Mouse (Mus musculus) kidney, embryonic 14.5 days (tissue): ENCODE measurements around the gene Dedd2. TPM values are rescaled to one million over a fixed set of nuclear protein-coding genes. Genes with fewer than 3 reads are reported as not detected.
"Not testable (repeated sequence)": the region's sequence is repeated elsewhere in the genome, so short reads cannot be mapped to it uniquely, and the experiment has no call there.

Experiments
- ATAC-seq: fragments of 200-750 bp; cut with Nextera tagmentation; 2 replicates; pipeline ENCODE4 v1.8.0; 2017; ENCODE audit warnings: moderate number of reproducible peaks, mild to moderate bottlenecking, moderate TSS enrichment, moderate library complexity; ENCODE audit not compliant: low FRiP score, low TSS enrichment
- H3K27ac ChIP-seq: fragments of 300-500 bp; sonication (generic); 2 replicates; pipeline ENCODE4 v1.5.1; 2014; ENCODE audit warnings: low read depth, mild to moderate bottlenecking, low read length, moderate library complexity, mixed read lengths
- H3K27me3 ChIP-seq: fragments of 300-500 bp; sonication (generic); 2 replicates; pipeline ENCODE4 v1.6.1; 2014; ENCODE audit warnings: mild to moderate bottlenecking, low read length; ENCODE audit not compliant: control insufficient read depth, insufficient read depth
- H3K36me3 ChIP-seq: fragments of 300-500 bp; sonication (generic); 2 replicates; pipeline ENCODE4 v1.6.1; 2014; ENCODE audit warnings: low read length, mixed read lengths; ENCODE audit not compliant: control insufficient read depth, insufficient read depth
- H3K4me1 ChIP-seq: fragments of 300-500 bp; sonication (generic); 2 replicates; pipeline ENCODE4 v1.6.1; 2014; ENCODE audit warnings: low read length, mixed read lengths; ENCODE audit not compliant: control insufficient read depth, insufficient read depth
- H3K4me2 ChIP-seq: fragments of 300-500 bp; sonication (generic); replicated peaks from 2 replicates; pipeline ENCODE4 v1.6.1; 2014; ENCODE audit warnings: low read depth, mild to moderate bottlenecking, low read length
- H3K4me3 ChIP-seq: fragments of 300-500 bp; sonication (generic); 2 replicates; pipeline ENCODE4 v1.5.1; 2014; ENCODE audit warnings: mild to moderate bottlenecking, low read length
- H3K9ac ChIP-seq: fragments of 300-500 bp; sonication (generic); 2 replicates; pipeline ENCODE4 v1.6.1; 2014; ENCODE audit warnings: low read depth, mild to moderate bottlenecking, low read length, moderate library complexity
- H3K9me3 ChIP-seq: fragments of 300-500 bp; sonication (generic); 2 replicates; pipeline ENCODE4 v1.6.1; 2016; ENCODE audit warnings: low read length; ENCODE audit not compliant: control insufficient read depth
- WGBS: fragments of 180-500 bp; shearing (Covaris S2); extraction: QIAGEN DNeasy Blood & Tissue Kit; methylation state at CpG from one replicate; pipeline ENCODE4 v1.1.7; 2014; 5-methylcytosine and 5-hydroxymethylcytosine counted together
- polyA plus RNA-seq: library from polyadenylated mRNA; unstranded; fragments of >200 nt; fragmentation: Nextera tagmentation; extraction: Ambion mirVana; gene quantifications from 2 replicates; pipeline ENCODE4 v1.2.1, GENCODE M21; 2014

The Dedd2 gene
- 8.7 and 10.8 TPM in 2 replicates for polyA plus RNA-seq

DNA sequence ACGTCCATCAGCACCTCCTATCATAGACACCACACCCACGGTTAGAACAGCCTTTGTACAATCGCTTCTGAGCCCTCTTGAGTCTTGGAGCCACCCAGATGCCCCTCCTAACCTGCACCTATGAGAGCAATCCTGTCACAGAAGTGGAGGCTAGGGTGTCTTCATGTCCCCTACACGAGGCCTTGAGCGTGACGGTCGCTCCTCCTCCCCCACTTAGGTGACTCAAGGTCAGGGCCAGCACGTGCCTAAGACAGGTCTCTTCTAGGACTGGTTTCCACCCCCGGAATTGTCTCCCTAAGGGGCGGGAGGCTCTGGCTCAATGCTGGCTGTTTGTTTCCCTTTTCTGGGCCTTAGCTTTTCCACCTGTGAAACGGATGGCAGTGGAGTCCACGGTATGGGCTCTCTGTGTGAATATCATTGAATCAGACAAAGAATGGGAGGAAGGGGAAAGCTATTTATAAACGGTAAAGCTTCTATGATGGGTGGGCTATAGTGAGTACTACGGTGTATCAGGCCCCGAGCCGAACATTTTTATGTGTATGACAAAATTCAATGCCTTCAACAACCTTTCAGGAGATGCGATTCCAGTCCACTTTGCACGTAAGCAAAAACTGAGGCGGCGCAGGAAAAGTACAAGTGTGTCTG, at the start of gene Dedd2:
Gene Dedd2 (minus strand): TSS at position 159 of the 645 bp plus-strand sequence.
- Histone ChIP-seq H3K4me2 (peak within 1 kb of the TSS; percentile 95), H3K4me3 (peak within 1 kb of the TSS; percentile 67), H3K9me3 (no peaks in the 10 kb centered on the region), H3K27ac (peak within 1 kb of the TSS; percentile 80), H3K27me3 (no peaks in the 10 kb centered on the region), H3K9ac (peak within 1 kb of the TSS; percentile 77), H3K36me3 (peaks cover 19% of the 10 kb centered on the region), H3K4me1 (peaks cover 26% of the 10 kb centered on the region)
- 6% methylated on average over 20 of the region's 20 CpGs for WGBS
- ATAC-seq: no peak

GRCm38 (mm10) chr7:25269545-25270271, 49.3 kb upstream of the Dedd2 start:
- H3K4me3 ChIP-seq: peak overlapping the region; percentile 82; the same call in 1 of the 2 replicates
- no peaks in the 10 kb centered on the region for H3K9me3 ChIP-seq
- peak overlapping the region; percentile 80 for H3K9ac ChIP-seq
- peak overlapping the region; percentile 48; the same call in 1 of the 2 replicates for H3K27ac ChIP-seq
- H3K4me2 ChIP-seq: peak overlapping the region; percentile 77
- H3K36me3 ChIP-seq: peaks cover 29% of the 10 kb centered on the region
- no peak for ATAC-seq
- WGBS: 75% methylated on average over 8 of the region's 8 CpGs
- no peaks in the 10 kb centered on the region for H3K27me3 ChIP-seq
- peaks cover 25% of the 10 kb centered on the region for H3K4me1 ChIP-seq

- H3K27ac ChIP-seq: peak overlapping the region; percentile 48; the same call in 1 of the 2 replicates
- peaks cover 29% of the 10 kb centered on the region for H3K36me3 ChIP-seq
- no peaks in the 10 kb centered on the region for H3K27me3 ChIP-seq
- no peak for ATAC-seq
- no peaks in the 10 kb centered on the region for H3K9me3 ChIP-seq
- 36% methylated on average over 4 of the region's 4 CpGs for WGBS
- H3K4me2 ChIP-seq: peak overlapping the region; percentile 77
- H3K4me3 ChIP-seq: peak overlapping the region; percentile 82
- H3K4me1 ChIP-seq: peaks cover 25% of the 10 kb centered on the region
- H3K9ac ChIP-seq: peak overlapping the region; percentile 80; the same call in 1 of the 2 replicates
Observed at GRCm38 (mm10) chr7:25269029-25269428, 48.6 kb upstream of the Dedd2 start.

DNA sequence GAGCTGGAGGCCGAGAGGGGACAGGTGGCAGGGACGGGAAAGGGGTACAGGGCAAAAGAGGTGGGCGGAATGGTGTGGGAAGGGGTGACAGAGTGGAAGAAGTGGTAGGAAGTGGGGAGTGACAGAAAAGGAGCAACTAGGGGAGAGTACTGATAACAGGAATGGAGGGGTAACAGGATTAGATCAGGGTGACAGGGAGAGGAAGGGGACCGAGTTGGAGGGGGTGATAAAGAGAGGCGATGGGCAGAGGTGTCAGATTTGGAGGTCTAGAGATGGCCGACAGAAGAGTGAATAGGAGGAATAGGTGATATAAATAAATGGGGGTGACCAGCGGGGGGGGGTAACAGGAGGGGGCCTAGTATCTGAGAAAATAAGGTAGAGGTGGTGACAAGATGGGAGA, 48.2 kb upstream of the Dedd2 start:
- Histone ChIP-seq H3K27me3 (no peaks in the 10 kb centered on the region), H3K9me3 (no peaks in the 10 kb centered on the region), H3K9ac (peak overlapping the region; percentile 80), H3K4me1 (peaks cover 25% of the 10 kb centered on the region), H3K4me3 (peak overlapping the region; percentile 82), H3K4me2 (peak overlapping the region; percentile 77), H3K27ac (peak overlapping the region; percentile 71; the same call in 1 of the 2 replicates), H3K36me3 (peaks cover 28% of the 10 kb centered on the region)
- 4% methylated on average over 7 of the region's 7 CpGs for WGBS
- no peak for ATAC-seq

DNA sequence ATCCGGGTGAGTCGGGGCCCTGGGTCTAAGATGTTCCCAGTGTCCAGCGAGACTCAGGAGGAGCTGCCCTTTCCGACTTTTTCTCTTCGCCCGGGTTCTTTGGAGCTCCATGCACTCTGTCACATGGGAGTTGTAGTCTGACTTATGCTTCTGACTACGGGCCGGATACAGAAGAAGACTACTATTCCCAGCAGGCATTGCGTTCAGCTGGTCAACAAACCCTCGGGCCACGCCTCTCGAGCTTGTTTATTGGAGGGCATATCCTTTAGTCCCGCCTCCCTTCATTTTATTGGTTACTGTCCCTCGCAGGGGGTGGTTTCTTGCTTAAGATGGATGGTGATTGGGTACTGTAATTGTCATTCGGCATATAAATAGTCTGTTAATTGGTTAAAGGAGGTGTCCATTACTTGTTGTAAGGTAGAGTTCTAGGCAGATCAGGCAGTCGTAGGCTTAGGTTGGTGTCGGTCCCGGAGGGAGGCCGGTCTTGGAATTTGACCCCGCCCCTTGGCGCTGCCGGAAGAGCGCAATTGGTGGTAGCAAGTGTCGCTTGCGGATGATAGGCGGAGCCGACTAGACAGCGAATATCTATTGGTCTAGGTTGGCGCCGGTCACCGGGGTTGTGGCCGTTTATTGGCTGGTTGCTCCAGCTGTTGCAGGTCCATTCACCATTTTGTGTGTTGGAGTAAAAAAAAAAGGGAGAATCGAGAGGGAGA, 47.5 kb upstream of the Dedd2 start:
- peaks cover 21% of the 10 kb centered on the region for H3K36me3 ChIP-seq
- peak; percentile 95 for ATAC-seq
- H3K4me2 ChIP-seq: peak overlapping the region; percentile 77
- peak overlapping the region; percentile 80 for H3K9ac ChIP-seq
- no peaks in the 10 kb centered on the region for H3K9me3 ChIP-seq
- H3K4me3 ChIP-seq: peak overlapping the region; percentile 82
- peak overlapping the region; percentile 84; the same call in 1 of the 2 replicates for H3K27ac ChIP-seq
- peaks cover 25% of the 10 kb centered on the region for H3K4me1 ChIP-seq
- no peaks in the 10 kb centered on the region for H3K27me3 ChIP-seq
- under 1% methylated on average over 33 of the region's 33 CpGs for WGBS

DNA sequence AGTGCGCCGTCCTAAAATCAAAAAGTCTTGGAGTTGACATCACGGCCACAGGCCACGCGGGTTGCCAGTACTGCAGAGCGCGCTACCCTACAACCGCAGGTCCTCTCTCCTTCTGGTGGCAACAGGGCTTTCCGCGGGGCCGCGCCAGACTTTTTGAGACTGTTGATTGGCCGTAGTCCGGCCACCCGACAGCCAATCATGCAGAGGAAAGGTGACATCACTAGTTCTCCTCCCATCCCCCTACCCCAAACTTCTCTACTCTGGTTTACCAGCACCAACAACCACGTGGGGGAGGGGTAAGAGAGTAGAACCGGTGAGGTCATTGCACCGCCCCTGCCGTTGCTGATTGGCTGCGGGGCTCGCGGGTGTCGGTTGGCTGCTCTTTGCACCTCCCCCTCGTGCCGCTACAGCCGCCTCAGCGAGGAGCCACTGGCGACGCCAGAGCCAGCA, 46.9 kb upstream of the Dedd2 start, which contains the start of gene Cic:
Gene Cic (plus strand): TSS at position 404 of the 450 bp plus-strand sequence.
- peak within 1 kb of the TSS; percentile 77 for H3K4me2 ChIP-seq
- WGBS: under 1% methylated on average over 29 of the region's 29 CpGs

GRCm38 (mm10) chr7:25266180-25266962, 46.0 kb upstream of the Dedd2 start:
- peak overlapping the region; percentile 82; the same call in 1 of the 2 replicates for H3K4me3 ChIP-seq
- no peaks in the 10 kb centered on the region for H3K27me3 ChIP-seq
- WGBS: 90% methylated on average over 8 of the region's 8 CpGs
- peaks cover 25% of the 10 kb centered on the region for H3K4me1 ChIP-seq
- peak overlapping the region; percentile 43 for H3K4me2 ChIP-seq
- no peak overlapping the region for H3K27ac ChIP-seq
- peaks cover 6% of the 10 kb centered on the region for H3K36me3 ChIP-seq
- peak overlapping the region; percentile 61; the same call in 1 of the 2 replicates for H3K9ac ChIP-seq
- no peaks in the 10 kb centered on the region for H3K9me3 ChIP-seq
- no peak for ATAC-seq

More for the DNA sequence above, 46.9 kb upstream of the Dedd2 start, which contains the start of gene Cic:
- peaks cover 25% of the 10 kb centered on the region for H3K4me1 ChIP-seq
- H3K9me3 ChIP-seq: no peaks in the 10 kb centered on the region
- peak; percentile 85 for ATAC-seq
- H3K27ac ChIP-seq: peak within 1 kb of the TSS; percentile 84; the same call in 1 of the 2 replicates
- peak within 1 kb of the TSS; percentile 80 for H3K9ac ChIP-seq
- no peaks in the 10 kb centered on the region for H3K27me3 ChIP-seq
- peak within 1 kb of the TSS; percentile 82 for H3K4me3 ChIP-seq
- peaks cover 15% of the 10 kb centered on the region for H3K36me3 ChIP-seq

DNA sequence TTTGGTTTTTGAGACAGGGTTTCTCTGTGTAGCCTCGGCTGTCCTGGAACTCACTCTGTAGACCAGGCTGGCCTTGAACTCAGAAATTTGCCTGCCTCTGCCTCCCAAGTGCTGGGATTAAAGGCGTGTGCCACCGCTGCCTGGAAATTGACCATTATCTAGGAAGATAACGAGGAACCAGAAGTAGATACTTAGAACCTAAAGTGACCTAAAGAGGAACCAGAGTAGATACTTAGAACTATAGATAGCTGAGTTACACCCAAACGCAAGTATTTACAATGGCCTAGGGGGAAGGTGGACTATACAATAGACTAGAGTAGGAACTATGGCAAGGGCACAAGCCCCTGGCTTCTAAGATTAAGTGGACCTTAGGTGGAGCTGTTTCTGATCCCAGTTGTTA, 45.3 kb upstream of the Dedd2 start:
- H3K9me3 ChIP-seq, ATAC-seq, H3K4me3 ChIP-seq, H3K36me3 ChIP-seq, H3K9ac ChIP-seq, H3K27ac ChIP-seq, H3K4me2 ChIP-seq, H3K27me3 ChIP-seq: not testable (repeated sequence)
- H3K4me1 ChIP-seq: peaks cover 24% of the 10 kb centered on the region
- WGBS: 91% methylated on average over 5 of the region's 5 CpGs
